In the genomic region with DNA sequence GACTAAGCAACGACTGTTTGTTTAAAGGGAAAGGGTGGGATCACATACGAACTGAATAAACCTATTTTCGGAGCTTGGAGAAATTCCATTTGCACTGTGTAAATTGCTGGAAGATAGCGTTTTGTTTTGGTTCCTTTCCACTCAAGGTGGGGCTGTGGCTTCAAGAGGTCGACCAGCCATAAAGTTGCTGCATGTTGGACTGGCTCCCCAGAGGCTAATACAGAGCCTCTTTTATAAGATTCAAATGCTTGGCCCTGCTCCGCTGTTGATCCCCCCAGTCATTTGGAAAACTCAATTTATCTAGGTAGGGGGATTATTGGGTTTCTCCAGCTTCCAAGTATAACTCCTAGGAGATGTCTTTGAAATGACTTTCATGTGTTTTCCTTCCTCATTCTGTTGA, we compare ENCODE assay signal across 27 mouse cellular contexts.
"Had no signal": no experiment of that assay in that cellular context is flagged by ENCODE, and none has a peak within 500 bp of the region (broad histone marks: within the 10 kb centered on the region; RNA-seq: fewer than 3 reads in every experiment).

No protein-coding gene starts in this region.

- H3K27ac ChIP-seq: gastrocnemius, adult 2 months; heart, adult 2 months; heart, embryonic 13.5 days; heart, embryonic 15.5 days; hindbrain, embryonic 10.5 days; hindbrain, embryonic 12.5 days; hindbrain, embryonic 14.5 days; intestine, embryonic 15.5 days; layer of hippocampus, adult 2 months; left cerebral cortex, adult 2 months; liver, embryonic 13.5 days; liver, embryonic 15.5 days had no signal

- H3K4me2 ChIP-seq: heart, embryonic 11.5 days; heart, embryonic 13.5 days; heart, embryonic 15.5 days; hindbrain, embryonic 12.5 days; hindbrain, embryonic 14.5 days; intestine, embryonic 15.5 days; liver, embryonic 11.5 days; liver, embryonic 13.5 days; liver, embryonic 15.5 days had no signal

- H3K4me3 ChIP-seq: gastrocnemius, adult 2 months; heart, adult 2 months; heart, embryonic 13.5 days; heart, embryonic 15.5 days; hindbrain, embryonic 10.5 days; hindbrain, embryonic 12.5 days; intestine, embryonic 15.5 days; layer of hippocampus, adult 2 months; left cerebral cortex, adult 2 months; liver, embryonic 13.5 days; liver, embryonic 15.5 days had no signal

- DNase-seq: gastrocnemius, adult 2 months; gastrocnemius, postnatal 10 days; gastrocnemius, postnatal 25 days; heart, adult 2 months; heart, postnatal 4 days; kidney, adult 18-20 months; kidney, postnatal 10 days; kidney, postnatal 25 days; kidney, postnatal 4 days; liver; liver, embryonic 13.5 days; liver, postnatal 0 days; lung, adult 2 months had no signal

- ATAC-seq: hindbrain, embryonic 16.5 days; inflammation-experienced regulatory T-cells, adult 6 months; intestine, embryonic 15.5 days; intestine, postnatal 0 days; liver, postnatal 0 days had no signal

- H3K9me3 ChIP-seq: heart, embryonic 13.5 days; heart, embryonic 15.5 days; hindbrain, embryonic 10.5 days; intestine, embryonic 15.5 days; liver, embryonic 13.5 days; liver, embryonic 15.5 days had no signal

- H3K4me1 ChIP-seq: liver, embryonic 15.5 days had no signal

- H3K27me3 ChIP-seq: heart, embryonic 13.5 days; heart, embryonic 15.5 days; intestine, embryonic 15.5 days; liver, embryonic 13.5 days; liver, embryonic 15.5 days had no signal

- H3K9ac ChIP-seq: heart, embryonic 13.5 days; heart, embryonic 15.5 days; hindbrain, embryonic 12.5 days; hindbrain, embryonic 14.5 days; intestine, embryonic 15.5 days; liver, embryonic 13.5 days; liver, embryonic 15.5 days; liver, postnatal 0 days had no signal

- H3K36me3 ChIP-seq: heart, embryonic 13.5 days; heart, embryonic 15.5 days; hindbrain, embryonic 10.5 days; hindbrain, embryonic 12.5 days; intestine, embryonic 15.5 days; liver, embryonic 13.5 days; liver, embryonic 15.5 days had no signal
